Mouse (Mus musculus) left cerebral cortex, postnatal 36 days (tissue): ENCODE data around the gene Actr1b. TPM values are rescaled to one million over a fixed set of nuclear protein-coding genes. Genes with fewer than 3 reads are reported as not detected.
"Not testable (repeated sequence)": the region's sequence is repeated elsewhere in the genome, so short reads cannot be mapped to it uniquely, and the experiment has no call there.

Experiments used
- DNase-seq, 2 experiments: peaks; one replicate each; pipeline ENCODE4 v3.0.0; 2021 to 2022; ENCODE audit warnings: low spot score in 2 of 2, mixed read lengths in 1 of 2
- intact Hi-C: fragments of 180-260 bp; cut with DNase I; formaldehyde crosslinking; loops from one replicate; pipeline ENCODE4 v1.15.1; 2025
- total RNA-seq, 2 experiments: library from RNA; stranded (reverse); gene quantifications; 2 replicates each; pipeline ENCODE4 v1.2.3; 2021

The Actr1b gene
- total RNA-seq, 2 experiments from 2014 or later, result 336 to 347 TPM

DNA sequence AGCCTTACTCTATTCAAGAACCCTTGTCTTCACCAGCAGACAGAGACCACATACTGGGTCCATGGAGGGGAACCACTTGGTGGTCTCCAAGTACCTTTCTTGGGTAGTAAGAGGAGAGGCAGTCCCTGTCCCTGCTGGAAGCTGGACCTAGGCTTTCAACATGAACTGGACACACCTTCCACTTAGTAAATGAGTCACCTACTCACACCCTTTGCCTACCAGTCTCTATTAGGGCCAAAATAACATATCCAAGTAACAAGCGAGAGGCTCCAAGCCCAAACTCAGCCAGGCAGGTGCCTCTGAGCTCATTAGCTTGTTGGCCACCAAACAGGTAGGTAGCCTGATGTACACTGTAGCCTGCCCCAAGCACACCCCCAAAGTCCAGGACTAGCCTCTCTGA, 5.6 kb downstream of the Actr1b start:
- no peak for DNase-seq
- intact Hi-C loops, result no loop called here

DNA sequence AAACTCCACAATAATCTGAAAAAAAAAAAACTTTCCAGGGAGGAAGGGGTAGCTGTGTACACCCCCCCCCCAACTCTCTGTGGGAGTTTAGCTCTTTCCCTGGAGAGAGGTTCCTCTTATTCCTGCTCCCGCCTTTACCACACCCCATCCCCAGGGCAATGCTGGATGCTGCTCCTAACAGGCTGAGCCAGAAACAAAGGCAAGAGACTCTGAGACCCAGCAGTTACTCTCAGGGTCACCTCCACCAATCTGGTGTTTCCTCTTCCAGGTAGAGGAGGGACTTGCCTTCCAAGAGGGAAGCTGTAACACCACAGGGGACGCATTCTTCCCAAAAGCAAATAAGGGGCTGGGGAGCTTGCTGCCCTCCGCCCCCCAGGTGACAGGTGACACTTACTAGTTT, 6.4 kb downstream of the Actr1b start:
- intact Hi-C loops, result no loop called here
- no peak for DNase-seq

DNA sequence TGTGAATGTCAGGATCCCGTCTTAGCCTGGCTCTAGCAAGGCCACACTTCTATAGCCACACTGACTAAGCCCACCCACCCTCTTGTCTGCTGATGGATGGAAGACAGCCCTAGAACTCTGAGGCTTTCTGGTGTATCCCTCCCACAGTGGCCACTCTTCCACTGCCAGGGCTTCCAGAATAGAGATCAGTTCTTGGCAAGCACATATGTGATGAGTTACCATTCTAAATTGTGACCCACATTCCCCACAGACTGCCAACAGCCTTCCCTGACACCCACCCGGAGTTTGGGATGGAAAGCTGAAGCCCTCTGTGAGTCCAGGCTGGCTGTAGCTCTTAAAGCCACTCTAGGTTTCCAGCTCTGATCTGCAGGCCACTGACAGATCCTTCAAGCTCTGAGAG, 7.1 kb downstream of the Actr1b start:
- peak in 1 of 2 experiments; percentile 57 for DNase-seq
- intact Hi-C loops, result no loop called here

DNA sequence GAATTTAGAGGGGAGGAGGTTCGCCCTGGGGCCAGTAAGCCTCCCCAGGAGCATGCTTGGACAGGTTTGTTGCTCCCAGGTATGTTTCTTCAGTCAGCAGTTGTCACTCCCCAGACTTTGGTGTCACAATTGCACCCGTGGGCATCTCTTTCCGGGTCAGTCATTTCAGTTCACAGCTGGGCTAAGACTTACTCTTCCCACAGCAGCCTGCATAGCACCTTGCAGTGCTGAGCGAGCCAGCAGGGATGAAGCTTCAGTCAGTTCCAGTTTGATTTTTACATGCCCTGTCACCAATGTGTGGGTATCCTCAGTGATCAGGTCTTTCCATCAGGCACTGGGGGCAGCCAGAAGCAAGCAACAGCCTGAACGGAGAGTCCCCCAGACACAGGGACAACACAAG, 17.2 kb downstream of the Actr1b start:
- no peak for DNase-seq
- intact Hi-C loops, result no loop called here

DNA sequence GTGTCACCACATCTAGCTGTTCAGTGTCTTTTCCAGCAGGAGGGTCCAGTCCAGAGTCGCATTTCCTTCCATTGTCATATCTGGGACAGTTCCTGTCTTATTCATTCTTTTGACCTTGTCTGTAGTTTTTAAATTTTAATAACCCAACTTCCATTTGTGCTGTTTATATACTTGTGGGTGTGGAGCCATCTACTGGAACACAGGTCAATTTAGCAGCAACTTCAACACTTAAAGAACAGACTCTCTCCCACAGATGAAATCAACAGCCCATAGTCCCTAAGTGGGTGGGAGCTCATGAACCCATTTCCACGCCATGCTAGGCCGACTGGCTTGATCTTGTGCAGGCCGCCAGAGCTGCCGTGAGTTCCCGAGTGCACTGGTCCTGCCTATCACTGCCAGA, 17.8 kb downstream of the Actr1b start:
- DNase-seq, result no peak
- intact Hi-C loops, result no loop called here

DNA sequence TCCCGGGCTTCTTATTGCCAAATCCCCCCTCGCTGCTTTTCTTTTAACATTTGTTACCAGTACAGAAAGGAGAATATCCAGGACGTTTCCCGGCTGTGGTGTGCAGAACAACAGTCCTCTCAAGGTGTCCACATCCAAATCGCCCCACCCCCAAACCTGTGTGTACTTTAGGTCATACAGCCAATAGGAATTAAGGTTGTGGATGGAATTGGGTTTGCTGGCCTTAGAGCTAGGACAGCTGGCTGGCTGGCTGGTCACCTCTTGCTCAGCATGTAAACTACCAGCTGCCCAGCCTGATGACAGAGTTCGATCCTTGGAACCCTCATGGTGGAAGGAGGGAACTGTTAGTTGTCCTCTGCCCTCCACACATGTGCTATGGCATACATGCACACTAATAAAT, 19.4 kb downstream of the Actr1b start:
- no peak for DNase-seq
- intact Hi-C loops, result no loop called here

DNA sequence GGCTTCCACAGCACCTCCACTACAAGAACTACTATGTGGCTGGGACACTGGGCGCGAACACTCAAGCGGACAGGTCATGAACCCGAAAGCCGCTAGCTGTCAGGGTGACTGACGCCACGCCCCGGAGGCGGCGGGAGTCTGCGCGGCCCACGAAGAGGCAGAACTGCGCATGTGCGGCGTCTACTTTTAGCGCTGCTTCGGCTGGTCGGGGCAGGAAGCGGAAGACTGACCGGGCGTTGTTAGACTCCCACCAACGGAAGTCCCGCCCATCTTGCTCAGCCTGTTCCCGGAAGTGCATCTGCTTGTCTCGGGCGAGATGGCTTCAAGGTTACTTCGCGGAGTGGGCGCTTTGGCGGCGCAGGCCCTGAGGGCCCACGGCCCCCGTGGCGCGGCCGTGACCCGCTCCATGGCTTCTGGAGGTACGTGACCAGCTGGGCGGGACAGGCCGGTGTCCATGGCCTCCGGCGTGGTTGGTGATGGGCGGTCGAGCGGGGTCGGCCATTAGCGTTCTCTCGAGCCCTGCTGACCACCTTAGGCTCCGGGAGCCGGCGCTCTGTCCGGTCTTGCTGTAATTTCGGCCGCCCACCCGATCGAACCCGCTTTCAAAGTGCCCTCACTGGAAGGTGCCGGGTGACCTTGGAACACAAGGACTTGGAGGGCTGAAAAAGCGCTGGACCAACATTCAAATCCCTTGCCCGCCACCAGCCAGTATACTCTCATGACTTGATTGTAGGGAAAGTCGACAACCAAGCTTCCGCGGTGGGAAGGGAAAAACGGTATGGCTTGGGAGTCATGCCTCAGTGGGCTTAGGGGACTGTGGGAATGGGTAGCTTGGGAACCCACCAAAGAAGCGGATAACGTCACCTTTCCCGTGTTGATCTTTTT, 22.7 kb downstream of the Actr1b start, which contains the start of gene Cox5b:
Cox5b (plus strand) TSS at position 179 of the 885 bp plus-strand sequence.
- peak; percentile 94 to 96 for DNase-seq
- intact Hi-C loops, result no loop called here

DNA sequence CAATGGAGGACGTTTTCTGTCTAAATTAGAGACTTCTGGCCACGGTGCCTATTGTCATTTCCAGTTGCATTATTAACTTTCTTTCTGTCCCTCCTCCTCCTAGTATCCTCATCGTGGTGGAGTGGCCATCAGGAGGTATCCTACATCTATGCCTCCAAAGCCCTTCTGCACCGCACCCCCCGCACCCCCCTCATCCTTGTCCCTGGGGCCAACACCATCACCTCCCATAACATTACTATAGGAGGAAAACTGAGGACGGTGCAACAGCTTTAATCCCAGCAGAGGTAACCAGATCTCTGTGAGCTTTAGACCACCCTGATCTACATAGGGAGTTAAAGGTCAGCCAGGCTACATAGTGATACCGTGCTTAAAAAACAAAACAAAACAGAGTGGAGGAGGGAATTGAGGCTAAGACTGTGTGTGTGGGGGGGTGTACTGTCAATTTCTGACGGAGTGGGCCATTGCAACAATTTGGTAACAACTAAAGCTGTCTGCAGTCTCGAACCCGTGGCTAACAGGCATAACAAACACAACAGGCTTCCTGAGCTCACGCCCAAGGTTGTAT, 23.5 kb downstream of the Actr1b start:
- DNase-seq, result no peak
- intact Hi-C loops, result no loop called here

DNA sequence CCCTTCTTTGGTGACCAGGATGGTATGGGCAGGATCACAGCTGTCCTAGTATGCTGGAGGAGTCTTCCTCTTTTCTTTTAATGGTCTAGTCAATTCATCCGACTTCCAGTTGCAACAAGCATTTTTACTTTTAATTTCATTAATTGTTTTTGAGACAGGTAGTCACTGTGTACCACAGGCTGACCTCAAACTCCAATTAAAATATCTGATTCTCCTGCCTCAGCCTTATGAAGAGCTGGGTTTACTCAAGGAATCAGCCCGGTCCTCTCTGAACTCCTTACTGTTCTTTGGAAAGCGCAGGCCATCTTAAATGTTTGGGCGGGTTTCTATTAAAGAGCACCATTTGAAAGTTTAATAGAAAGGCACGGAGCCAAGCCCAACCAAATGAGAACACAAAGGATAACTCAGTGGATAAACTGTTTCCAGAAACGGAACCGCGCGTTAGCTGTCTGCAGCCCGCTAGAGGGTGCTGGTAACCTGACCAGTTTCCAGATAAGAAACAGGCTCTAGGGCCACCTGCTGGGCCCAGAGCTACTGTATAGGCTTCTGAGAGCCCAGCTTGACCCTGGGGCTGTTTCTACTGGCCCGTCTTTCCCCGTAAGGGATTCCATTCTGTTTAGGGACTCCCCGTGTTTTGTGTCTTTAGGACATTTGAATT, 30.3 kb downstream of the Actr1b start:
- intact Hi-C loops, result loop anchor here (2.0 kb wide), 1 partner anchor 137 kb away; the partner anchor contains the start of gene Ankrd39
- DNase-seq, result peak; percentile 61 to 77

DNA sequence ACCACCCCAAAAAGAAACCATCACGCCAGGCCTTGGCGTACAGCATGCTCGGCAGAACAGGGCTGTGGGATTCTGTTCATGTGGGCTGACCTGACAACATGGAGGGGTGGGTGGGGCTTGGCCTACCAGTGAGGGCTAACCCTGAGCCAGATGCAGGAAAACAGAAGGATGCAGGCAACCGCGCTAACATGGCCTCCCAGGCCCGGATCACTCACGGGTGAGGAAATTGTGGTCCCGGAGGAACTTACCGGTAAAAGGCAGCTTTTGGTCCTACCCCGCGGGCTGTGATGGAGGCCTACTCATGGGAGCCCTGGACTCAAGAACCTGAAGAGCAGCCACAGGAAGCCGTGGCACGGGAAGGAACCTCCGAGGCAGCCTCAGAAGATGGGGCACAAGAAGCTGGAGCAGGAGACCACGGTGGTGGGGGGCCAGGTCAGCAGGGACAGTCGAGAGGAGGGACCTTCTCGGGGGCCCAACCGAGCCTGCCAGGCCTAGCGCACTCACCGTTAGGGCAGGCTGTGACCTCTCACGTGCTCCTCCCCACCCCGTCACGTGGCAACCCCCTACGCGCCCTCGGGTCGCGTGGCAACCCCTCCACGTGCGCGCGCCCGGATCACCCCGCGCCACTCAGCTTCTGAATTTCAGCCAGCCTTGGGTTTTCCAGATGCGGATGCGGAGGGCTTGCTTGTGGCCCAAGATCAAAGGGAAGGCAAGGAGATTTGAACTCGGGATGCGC, 31.4 kb downstream of the Actr1b start, which contains the start of gene Fam178b:
Fam178b (minus strand) TSS at position 564 of the 736 bp plus-strand sequence.
- no peak for DNase-seq
- intact Hi-C loops, result no loop called here

DNA sequence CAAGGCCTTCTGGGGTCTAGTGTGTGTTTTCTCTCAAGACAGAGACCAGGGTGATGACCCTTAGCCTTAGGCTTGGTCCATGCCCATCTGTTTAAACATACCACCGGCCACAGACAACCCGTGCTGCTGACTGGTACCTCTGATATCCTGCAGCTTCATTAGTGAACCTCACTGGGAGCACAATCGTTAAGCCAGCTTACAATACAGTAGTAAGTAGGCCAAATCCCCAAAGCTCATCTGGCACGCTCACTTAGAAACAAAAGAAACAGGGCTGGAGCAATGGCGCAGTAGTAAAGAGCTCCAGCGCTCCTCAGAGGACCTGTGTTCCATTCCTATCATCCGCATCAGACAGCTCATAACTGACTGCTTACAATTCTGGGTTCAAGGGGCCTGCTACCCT, 33.3 kb downstream of the Actr1b start:
- no peak for DNase-seq
- intact Hi-C loops, result no loop called here

DNA sequence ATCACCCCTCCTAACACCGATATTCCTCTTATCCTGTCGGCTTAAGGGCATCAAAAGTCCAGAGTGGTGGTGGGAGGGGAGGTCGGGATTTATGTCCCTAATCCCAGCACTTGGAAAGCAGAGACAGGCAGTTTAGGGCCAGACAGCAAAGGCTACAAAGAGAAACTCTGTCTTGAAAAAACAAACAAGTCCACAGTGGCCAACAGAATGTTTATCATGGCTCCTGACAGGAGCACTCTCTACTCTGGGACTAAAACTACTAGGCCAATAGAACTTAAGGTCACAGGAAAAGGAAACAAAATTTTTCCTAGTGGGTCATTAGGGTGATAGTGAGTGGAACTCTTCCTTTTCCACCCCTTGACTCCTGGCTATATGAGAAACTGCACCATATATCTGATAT, 39.3 kb downstream of the Actr1b start:
- intact Hi-C loops, result no loop called here
- DNase-seq, result no peak

DNA sequence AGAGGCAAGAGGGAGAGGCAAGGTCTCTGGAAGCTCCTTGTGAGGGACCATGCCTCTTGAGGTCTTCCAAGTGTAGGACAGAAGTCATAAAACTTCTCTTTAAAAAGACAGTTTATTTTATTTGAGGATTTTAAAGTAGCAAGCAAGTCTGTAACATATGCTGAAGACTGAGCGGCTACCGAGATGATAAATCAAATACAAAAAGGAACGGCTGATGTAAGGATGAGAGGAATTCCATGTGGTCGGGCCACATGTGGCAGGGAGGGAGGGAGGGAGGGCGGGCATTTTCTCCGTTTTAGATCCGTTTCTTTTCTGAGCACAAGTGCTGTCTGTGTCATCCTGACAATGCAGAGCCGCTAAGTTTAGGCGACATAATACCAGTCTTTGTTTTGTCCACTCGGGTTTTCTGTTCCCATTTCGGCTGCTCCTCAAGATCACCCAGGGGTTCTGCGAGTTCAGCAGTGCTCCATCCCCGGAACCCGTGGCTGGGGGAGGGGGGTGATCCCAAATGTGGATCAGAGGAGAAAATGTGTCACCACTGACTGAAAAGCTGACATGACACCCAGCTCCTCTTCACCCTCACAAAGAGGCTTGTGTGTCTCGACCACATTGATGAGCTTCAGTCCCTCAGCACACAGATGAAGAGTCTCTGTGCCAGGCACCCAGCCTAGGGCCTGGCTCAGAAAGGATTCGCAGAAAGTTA, 41.4 kb downstream of the Actr1b start:
- DNase-seq, result no peak

DNA sequence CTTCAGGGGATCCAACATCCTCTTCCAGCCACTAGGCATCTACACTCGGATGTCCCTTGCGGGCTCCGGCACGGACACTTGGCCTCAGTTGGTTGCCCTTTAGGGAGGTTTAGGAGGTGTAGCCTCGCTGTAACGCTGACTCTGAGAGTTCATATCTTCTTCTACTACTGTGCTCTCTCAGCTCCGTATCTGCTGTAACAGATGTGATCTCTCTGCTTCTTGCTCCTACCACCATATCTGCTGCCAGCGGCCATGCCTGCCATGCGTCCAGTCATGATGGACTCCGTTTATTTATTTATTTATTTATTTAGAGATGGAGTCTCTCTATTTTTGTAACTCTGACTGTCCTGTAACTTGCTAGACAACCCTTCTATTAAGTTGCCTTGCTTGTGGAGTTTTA, 43.0 kb downstream of the Actr1b start:
- no peak for DNase-seq
- intact Hi-C loops, result no loop called here

More for the DNA sequence above, 41.4 kb downstream of the Actr1b start:
- intact Hi-C loops, result no loop called here

DNA sequence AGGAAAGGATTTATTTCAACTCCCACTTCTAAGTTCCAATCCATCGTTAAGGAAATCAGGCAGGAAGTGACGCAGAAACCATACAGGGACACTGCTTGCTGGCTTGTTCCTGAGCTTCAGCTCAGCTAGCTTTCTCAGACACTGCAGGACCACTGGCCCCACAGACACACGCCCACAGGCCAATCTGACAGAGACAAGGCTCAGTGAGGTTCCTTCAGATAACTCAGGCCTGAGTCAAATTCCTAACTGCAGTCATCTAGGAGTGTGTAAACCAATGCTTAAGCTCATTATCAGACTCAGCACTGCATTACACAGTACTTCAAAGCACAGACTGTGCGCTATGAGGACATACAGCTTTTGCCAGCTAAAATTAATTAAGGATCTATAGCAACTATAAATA, 44.0 kb downstream of the Actr1b start:
- intact Hi-C loops, result no loop called here
- no peak for DNase-seq

DNA sequence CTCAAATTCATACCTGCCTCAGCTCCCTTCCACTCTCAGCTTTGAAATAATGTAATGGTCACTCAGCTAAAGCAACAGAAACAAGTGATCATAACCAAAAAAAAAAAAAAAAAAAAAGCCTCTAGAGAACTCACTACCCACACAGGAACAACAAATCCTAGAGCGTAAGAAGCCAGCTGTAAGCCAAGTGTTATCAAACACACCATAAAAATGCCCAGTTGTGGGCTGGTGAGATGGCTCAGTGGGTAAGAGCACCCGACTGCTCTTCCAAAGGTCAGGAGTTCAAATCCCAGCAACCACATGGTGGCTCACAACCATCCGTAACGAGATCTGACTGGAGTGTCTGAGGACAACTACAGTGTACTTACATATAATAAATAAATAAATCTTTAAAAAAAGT, 46.2 kb downstream of the Actr1b start:
- DNase-seq, intact Hi-C loops: not testable (repeated sequence)

DNA sequence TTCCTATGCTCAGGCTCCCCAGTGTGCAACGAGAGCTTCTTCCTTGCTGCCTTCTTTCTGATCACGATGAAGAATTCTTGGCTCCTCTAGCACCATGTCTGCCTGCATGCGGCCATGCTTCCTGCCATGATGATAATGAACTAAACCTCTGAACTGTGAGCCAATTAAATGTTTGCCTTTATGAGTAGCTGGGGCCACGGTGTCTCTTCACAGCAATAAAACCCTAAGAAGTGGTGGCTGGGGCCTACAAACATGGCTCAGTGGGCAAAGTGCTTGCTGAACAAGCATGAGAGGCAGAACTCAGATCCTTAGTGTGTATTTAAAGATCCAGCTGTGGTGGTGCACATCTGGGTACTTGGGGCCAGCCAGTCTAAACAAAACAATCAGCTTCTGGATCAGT, 48.3 kb downstream of the Actr1b start:
- no peak for DNase-seq
- intact Hi-C loops, result no loop called here

DNA sequence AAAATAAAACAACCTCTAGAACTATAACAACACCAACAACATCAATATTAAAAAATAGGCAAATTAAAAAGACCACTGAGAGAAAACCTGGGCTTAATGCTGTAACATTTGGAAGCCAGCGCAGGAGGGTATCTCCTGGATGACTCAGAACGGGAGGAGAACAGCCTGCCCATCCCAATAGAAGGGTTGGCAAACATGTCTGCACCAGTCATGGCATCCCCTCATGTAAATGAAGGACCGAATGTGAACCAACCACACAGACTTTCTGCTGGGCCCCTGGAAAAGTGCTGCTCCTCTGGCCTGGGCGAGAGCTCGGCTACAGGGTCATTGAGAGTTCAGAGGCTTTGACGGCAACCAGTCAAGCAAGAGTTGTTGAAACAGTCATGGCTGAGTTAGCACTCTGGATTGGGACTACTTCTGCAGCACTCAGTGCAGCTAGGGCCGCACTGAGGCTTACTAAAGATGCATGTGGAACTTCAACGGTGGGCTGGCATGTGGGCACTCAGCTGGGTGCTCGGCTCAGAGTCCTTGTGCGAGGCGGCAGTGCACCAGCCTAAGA, 49.0 kb downstream of the Actr1b start:
- no peak for DNase-seq
- intact Hi-C loops, result no loop called here

DNA sequence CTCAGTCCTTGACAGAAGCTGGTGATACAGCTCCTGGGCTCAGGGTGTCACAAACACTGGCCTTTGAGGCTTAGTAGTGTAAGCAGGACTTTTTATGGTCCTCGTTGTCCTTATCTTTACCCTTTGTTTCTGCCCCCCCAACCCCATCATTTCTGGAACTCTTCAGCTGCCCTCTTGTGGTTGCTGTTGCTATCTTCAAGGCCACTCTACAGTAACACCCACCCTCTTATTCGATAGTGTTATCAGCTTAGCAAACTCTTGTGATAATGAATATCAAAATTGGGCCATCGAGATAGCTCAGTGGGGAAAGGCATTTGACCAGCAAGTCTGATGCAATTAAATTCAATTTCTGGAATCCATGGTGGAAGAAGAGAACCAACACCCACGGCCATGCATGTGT, 49.8 kb downstream of the Actr1b start:
- intact Hi-C loops, result no loop called here
- no peak for DNase-seq
